Mouse (Mus musculus) kidney, adult 2 months (tissue): ENCODE measurements around the gene Ppp1r13b.

Experiments
- CTCF ChIP-seq: fragments of 200-500 bp; conservative IDR thresholded peaks from 2 replicates; pipeline ENCODE4 v1.5.1; 2011; ENCODE audit warnings: low read depth, mild to moderate bottlenecking, control low read depth, low read length, moderate library complexity, mixed read lengths; ENCODE audit not compliant: insufficient read depth, insufficient read length
- POLR2A ChIP-seq: fragments of 200-500 bp; IDR thresholded peaks from one replicate; pipeline ENCODE4 v1.6.1; 2011; ENCODE audit warnings: low read depth, low read length, control low read depth

- TF ChIP-seq CTCF (no peak), POLR2A (no peak)
Measured at GRCm38 (mm10) chr12:111814769-111815762, 92.8 kb downstream of the Ppp1r13b start.
